Mouse (Mus musculus) naive thymus-derived CD4-positive, alpha-beta T cell, adult 5 months (primary cell): Measurements from ENCODE around the gene L3mbtl2. TPM values are rescaled to one million over a fixed set of nuclear protein-coding genes. Genes with fewer than 3 reads are reported as not detected.

Source experiments
- polyA plus RNA-seq: library from polyadenylated mRNA; unstranded; fragments of 100-300 nt; shearing (Covaris generic); gene quantifications from one replicate; pipeline ENCODE4 v1.2.1, GENCODE M21; 2017

L3mbtl2 gene
- polyA plus RNA-seq, result 28.1 TPM

GRCm38 (mm10) chr15:81663697-81664561 lies at the start of gene L3mbtl2:
Gene L3mbtl2, plus strand, starts transcription at chr15:81663889.

GRCm38 (mm10) chr15:81697175-81697574 lies 33.5 kb downstream of the L3mbtl2 start, which contains the start of gene Chadl:
Gene Chadl, minus strand, starts transcription at chr15:81697287.

Other genes starting within 250 kb of the L3mbtl2 start
- gene Rbx1, start 197.6 kb upstream of the L3mbtl2 start, polyA plus RNA-seq, result 278 TPM
- 54.2 TPM for gene Ep300, start 78.5 kb upstream of the L3mbtl2 start, polyA plus RNA-seq
- gene Chadl, start 33.4 kb downstream of the L3mbtl2 start, polyA plus RNA-seq, result 0.41 TPM
- 4.2 TPM for gene Zc3h7b, start 81.2 kb downstream of the L3mbtl2 start, polyA plus RNA-seq
- gene Rangap1, start 81.6 kb downstream of the L3mbtl2 start, polyA plus RNA-seq, result 79.5 TPM
- 30.5 TPM for gene Tef, start 138.5 kb downstream of the L3mbtl2 start, polyA plus RNA-seq
- gene Tob2, start 194.9 kb downstream of the L3mbtl2 start, polyA plus RNA-seq, result 235 TPM
- gene Phf5a, start 208.0 kb downstream of the L3mbtl2 start, polyA plus RNA-seq, result 76.0 TPM
- gene Aco2, start 208.4 kb downstream of the L3mbtl2 start, polyA plus RNA-seq, result 132 TPM